Mouse (Mus musculus): ENCODE data around the gene Otos.

GRCm38 (mm10) chr1:92680668-92681603 lies 32.3 kb upstream of the Otos start:
- no peak for TF ChIP-seq CTCF (IDR thresholded peaks at IDR 0.05; ENCODE audit: borderline replicate concordance, insufficient read depth, low read length)
- no peak for TF ChIP-seq POLR2A (IDR thresholded peaks at IDR 0.05; ENCODE audit: low read depth, low read length)

Data from embryonic fibroblast, embryonic 13.5 days (primary cell).